Mouse (Mus musculus) lung, postnatal 10 days (tissue): ENCODE results near the gene Plxdc2.

Source experiments
- DNase-seq: peaks from one replicate; pipeline ENCODE4 v3.0.0; 2021

Plxdc2 gene

DNA sequence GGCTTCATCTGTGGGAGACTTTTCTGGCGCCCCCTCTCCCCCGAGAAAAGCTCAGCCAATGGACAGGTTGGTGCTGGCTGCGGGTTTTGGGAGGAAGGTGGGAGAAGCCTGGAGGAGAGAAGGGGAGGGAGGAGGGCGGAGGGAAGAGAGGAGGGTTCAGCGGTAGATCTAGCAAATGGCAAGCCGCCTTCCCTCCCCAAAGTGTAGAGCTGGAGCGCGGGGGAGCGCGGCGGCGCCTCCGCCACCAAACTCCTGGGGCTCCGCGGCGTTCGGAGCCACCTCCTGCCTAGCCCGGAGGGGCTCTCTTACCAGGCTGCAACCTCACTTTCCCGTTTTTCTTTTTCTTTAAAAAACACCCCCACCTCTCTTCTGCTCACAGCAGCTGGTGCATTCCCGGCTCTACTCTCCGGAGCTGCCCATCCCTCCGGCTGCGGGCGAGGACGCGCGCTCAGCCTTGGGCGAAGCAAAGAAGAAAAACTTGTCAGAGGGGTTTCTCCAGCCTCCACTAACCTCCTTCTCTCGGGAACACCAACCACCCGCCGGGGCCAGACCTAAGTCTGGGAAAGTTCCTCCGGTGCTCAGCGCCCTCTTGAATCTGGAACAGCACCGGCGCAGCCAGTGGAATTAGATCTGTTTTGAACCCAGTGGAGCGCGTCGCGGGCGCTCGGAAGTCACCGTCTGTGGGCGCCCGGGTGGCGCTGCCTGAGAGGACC is at the start of gene Plxdc2:
TSS of gene Plxdc2 (plus strand) at position 199 of the 713 bp plus-strand sequence.
- peak; percentile 78 for DNase-seq

DNA sequence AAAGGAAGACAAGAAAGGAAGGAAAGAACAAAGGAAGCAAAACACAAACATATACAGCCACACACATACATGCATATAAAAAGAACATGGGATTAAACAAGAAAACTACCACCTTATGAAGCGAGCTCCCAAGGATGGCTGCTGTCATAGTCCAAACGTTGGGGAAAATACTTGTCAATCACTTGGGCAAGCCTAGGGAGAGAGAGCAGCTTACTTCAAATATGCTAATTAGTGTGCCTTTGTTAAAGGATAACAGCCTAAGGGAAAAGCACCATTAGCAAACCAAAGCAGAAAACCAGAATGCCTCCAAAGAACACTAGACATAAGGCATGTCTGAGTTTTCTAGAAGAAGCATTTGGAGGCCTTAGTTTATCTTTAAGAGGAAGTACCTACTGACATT is 45.7 kb upstream of the Plxdc2 start:
- no peak for DNase-seq

DNA sequence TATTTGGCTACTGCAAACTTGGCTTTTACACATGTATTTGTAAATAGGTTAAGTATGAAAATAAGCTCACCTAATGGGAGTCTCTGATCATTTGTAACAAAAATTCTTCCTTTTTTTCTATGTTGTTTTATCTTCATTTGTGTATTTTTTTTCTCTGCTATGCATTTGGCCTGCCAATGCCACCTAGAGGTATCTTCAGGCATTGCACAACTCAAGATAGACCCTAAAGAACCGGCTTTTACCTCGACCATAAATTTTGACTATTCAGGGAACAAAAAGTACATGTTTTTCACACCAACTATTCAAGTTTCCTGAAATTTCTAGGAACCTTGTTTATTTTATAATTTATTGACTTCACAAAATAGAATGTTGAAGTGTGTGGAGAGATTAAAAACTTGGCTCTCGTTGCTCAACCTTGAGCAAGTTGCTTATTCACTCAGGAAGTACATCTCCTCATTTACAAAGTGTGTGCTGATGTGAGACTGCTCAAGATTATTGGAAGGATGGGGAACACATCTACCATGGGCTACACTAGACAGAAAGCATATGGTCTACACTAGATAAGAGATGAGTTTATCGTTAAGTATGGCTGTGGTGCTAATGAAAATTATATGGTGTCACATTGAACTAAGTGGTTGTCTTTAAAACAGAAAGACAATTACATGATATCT is 43.6 kb upstream of the Plxdc2 start:
- DNase-seq, result peak; percentile 30

DNA sequence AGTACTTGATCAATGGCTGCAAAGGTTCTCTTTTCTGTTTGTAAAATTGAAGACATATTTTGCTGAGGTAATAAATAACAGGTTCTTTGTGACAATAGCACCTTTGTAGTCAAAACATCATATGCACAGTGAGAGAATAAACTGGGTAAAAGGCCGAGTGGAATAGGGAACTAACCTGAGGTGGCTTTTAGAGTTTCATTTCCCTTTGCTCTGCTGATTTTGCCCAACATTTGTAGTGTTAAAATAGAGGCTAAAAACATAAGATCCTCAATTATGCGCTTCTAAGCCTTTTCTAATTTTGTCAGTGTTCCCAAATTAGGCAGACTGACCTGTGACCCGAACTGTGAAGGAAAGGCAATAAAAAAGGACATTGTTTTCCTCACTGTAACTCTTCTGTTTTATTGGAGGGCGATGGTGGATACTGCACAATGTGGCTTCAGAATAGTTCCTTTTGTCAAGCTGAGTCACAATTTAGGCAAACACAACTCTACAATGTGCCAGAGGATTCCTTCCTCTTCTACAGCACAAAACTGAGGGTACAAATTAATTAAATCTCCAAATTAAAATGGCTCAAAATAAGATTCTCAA is 20.8 kb upstream of the Plxdc2 start:
- DNase-seq, result no peak

DNA sequence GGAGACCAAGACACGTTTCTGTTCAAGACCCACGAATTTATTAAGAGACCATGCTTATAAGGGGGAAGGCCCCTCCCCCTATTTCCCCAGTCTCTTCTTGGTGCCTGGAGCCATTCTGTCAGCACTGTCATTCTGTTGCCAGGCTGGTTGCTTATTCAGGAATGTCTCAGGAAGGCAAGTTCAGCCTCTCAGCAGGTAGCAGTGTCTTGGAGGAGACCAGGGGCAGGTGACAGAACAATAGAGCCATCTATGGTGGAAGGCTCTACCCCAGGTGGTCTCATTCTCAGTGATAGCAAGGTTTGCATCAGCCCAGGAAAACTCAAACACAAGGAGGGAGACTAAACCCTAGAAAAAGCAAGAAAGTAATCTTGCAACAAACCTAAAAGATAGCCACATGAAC is 11.5 kb upstream of the Plxdc2 start:
- no peak for DNase-seq

GRCm38 (mm10) chr2:16351106-16351505 is 5.0 kb upstream of the Plxdc2 start:
- no peak for DNase-seq

DNA sequence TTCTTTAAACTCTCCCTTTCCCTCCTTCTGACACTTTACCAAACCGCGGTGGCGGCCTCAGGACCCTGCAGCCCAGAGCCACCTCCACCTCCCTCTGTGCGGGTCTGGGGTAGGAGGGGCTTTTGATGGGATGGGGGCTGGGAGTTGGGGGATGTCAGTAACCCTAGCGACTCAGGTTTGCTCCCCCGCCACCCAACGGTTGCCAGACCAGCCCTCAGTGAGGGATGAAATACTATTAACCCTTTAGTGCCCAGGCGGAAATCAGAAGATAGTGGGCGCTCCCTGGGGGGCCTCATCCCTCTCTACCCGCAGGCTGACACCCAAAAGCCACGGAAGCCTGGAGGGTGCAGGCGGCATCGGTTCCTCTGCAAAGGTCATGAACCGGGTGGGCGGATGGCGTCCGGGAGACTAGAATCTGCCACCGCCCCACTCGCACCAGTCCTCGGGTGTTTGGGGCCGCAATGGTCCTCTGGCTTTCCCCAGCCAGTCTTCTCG is 446 bp upstream of the Plxdc2 start:
- peak; percentile 53 for DNase-seq

DNA sequence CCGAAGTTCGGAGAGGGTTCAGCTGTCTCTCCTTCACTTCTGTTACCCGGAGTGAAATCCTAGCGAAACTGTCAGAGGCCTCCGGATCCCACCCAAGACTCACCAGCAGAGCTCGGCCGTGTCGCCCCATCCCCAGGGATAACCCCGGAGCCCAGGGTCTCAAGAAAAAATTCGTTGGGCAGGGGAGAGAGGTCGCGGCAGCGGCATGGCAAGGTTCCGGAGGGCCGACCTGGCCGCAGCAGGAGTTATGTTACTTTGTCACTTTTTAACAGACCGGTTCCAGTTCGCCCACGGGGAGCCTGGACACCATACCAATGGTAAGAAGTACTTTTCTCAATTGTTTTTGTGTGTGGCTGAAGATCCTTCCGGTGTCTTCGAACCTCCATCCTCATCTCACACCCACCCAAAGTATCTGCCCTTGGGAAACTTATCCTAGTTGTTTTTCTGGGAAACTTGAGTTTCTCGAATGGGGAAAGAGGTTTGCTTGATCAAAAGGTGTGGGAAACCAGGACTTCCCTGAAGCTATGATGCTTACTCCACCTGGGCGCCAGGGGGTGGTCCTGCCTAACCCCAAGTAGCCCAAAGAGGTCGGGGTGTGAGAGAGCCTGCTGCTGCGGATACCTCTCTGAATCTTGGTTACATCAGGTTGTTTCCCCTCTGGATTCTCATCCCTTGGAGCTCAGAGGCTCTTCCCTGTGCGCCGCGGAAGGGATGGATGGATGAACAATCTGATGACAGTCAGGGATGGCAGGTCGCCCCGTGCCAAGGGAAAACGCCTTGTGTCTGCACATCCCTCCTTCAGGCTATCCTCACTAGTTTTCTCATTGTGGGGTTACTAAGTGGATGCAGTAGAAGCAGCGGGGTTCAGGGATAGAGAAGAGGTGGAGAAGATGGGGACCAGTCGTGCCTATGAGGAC is 1.1 kb downstream of the Plxdc2 start:
- DNase-seq, result peak; percentile 23

GRCm38 (mm10) chr2:16357946-16358345 is 1.8 kb downstream of the Plxdc2 start:
- DNase-seq, result no peak

DNA sequence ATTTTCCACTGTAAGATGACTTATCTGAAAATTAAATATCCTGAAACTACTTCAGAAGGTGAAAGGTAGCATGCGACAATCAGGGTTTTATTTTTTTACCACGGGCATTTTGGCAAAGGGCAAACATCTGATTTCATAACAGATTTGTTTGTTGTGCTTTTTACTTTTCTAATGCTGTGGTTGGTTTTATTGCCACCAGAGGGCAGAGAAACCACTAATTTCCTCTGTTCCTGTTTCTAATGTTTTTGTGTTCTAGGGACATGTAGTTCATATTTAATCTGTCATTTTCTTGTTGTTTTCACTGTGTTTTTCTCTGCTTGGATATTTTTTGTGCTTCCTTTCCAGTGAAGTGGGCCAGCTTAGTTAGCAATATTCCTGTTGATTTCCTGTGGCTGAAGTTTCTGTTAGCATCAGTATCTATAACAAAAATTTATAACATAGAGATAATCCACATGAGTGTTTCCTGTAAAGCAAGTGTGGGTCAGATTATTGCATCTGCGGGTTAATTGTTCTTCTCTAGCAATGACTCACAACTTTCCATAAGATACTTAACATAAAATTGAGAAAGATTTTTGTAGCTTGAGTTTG is 3.3 kb downstream of the Plxdc2 start:
- peak; percentile 55 for DNase-seq

DNA sequence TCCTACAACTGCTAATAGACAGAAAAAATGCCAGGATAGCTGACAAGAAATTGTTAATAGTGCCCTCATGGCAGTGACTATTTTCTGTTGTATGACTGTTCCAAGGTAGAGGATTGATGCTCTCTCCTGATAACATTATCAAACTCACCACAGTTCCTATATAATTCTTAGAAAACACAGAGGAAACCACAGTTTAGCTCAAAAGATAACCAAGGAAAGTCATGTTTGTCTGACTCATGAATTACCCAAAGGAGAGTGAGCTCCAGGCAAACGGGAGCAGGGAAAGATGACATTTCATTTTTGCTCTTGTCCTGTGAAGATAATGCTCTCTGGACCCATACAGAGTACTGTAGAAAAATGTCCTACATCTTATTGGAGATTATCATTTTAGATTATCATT is 8.6 kb downstream of the Plxdc2 start:
- no peak for DNase-seq

DNA sequence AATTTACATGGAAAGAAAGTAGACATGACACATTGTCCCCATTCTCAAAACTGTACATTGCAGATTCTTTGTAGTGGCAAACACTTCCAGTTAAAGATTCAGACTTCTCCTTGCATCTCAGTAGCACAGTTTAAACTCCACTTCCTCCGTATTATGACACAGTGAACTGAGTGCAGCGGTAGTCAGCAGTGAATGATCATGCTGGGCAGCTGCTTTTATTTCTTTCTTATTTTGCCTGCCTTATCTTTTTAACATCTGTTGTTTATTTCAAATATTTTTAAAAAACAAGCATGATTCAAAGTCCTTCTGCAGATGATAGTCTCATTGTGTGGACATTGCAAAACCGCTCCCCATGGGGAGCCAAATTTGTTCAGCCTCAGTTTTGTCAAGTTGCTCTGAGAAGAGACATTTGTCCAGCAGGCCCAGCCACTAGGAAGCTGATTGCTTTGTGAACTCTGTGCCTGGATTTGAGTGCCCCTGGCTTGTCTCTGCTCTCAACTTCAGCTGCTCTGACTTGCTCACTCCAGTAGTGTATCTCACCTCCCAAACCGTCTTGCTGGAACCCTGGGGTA is 9.8 kb downstream of the Plxdc2 start:
- peak; percentile 45 for DNase-seq

- DNase-seq, result no peak
These were observed 14.3 kb downstream of the Plxdc2 start for GRCm38 (mm10) chr2:16370419-16370818.

GRCm38 (mm10) chr2:16374288-16374687 is 18.2 kb downstream of the Plxdc2 start:
- DNase-seq, result no peak

GRCm38 (mm10) chr2:16386206-16386605 is 30.1 kb downstream of the Plxdc2 start:
- DNase-seq, result no peak

DNA sequence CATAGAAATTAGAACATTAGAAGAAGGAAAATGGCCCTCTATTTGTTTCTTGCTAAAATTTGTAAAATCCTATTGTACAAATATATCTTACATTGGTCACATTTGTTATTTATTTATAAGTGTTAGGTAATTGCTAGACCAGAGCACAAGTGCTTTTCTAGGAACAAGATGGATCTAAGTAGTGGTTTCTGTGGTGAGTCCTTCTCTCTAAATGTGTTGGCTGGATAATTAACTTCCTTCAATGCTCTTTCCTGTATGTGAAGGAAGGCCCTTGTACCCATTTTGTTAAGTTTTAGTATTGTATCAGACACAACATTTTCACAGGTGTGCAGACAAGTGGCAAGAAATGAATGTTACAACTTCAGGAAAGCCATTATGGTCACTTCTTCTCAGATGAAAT is 30.6 kb downstream of the Plxdc2 start:
- no peak for DNase-seq

DNA sequence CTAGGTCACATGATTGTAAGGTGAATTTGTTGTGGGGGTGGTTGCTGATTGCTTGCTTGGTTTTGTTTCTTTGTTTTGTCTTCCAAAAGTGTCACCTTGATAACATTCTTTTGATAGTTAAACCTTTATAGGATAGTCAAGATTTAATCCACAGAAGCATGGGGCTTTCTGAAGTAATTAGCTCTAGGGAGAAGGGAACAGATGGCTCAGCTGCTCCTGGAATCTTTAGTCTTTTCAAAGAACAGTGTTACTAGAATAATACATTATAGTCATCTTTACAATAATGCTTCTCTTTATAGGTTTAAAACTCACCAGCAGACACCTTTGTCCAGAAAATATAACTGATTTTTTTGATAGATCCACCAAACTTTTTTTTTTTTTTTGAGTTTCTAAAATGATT is 31.7 kb downstream of the Plxdc2 start:
- DNase-seq, result no peak

- no peak for DNase-seq
These were observed 41.4 kb downstream of the Plxdc2 start for GRCm38 (mm10) chr2:16397501-16397900.

GRCm38 (mm10) chr2:16398006-16398405 is 41.9 kb downstream of the Plxdc2 start:
- DNase-seq, result no peak

DNA sequence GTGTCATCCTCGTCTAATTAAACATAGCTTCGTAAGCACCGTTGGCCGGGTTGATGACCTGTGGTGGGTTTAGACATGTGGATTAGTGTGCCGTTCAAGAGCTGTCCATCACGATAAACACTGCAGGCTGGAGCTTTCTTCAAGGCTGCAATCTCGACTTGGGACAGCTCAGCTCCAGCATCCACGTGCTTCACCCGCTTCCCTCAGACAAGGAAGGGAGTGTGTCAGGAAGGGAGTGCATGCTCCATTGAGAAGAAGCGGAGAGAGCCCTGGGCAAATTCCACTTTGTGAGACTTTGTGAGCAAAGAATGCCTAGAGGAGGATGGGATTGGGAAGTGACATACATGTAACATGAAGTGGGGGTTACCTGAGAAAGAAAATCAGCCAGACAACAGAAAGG is 42.8 kb downstream of the Plxdc2 start:
- DNase-seq, result no peak

DNA sequence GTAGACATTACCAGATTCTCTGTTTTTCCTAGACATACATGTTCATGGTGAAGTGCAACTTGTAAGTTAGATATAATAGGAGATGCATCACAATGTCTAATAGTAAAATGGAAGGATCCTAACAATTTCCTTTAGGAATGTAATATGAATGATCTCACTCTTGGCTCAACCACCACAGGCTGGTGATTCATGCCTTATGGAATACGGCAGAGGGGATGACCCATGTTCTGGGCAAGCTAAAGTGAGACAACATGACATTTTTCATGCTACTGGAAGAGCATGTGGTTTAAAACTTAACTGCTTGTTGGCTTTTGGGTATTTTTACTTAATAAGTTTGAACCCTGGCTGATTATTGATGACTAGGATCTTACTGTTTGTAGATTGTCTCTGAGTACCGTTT is 50.4 kb downstream of the Plxdc2 start:
- DNase-seq, result peak; percentile 13

DNA sequence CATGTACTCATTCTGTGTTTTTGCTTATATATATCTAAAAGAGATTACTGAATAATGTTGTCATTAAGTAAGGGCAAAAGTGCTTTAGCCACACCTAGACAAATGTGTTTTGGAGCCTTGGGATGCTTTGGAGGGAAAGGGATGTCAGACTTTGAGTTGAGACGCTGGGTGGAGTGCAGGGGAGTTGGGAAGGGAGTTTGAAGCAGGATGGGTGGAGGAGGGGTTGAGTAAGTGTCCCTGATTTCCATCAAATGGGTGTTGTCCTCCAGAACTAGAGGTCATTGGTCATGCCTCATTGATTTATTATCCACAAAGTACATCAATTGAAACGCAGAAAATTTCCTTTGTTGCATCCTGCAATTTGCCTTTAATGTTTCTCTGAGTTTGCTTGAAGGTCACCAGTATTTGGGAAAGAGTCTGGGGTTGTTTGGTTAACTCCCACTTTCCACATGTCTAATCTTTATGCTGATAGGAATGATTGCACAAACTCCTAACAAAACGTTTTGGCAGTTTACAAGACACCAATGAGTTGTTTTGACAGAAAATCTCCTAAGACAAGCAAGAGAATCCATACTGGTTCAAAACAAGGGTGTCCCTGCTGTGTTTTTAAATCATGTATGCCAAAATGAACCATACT is 58.4 kb downstream of the Plxdc2 start:
- DNase-seq, result no peak
